Mouse (Mus musculus): Measurements from ENCODE around the gene Fam243. TPM values are rescaled to one million over a fixed set of nuclear protein-coding genes. Genes with fewer than 3 reads are reported as not detected.

The Fam243 gene
- polyA plus RNA-seq, 2 experiments = not detected

- ATAC-seq (ENCODE audit: low FRiP score, low read depth) = no peak
- no peak for TF ChIP-seq POLR2A (IDR thresholded peaks at IDR 0.05; ENCODE audit: borderline replicate concordance, extremely low read depth, insufficient read depth, insufficient read length)
- H3K4me1 ChIP-seq (ENCODE audit: control insufficient read depth, insufficient read depth, low read length) = no peaks in the 10 kb centered on the region
Observed at GRCm38 (mm10) chr16:92275526-92275925, 45.7 kb downstream of the Fam243 start.

GRCm38 (mm10) chr16:92274516-92274915, 46.7 kb downstream of the Fam243 start:
- 38% methylated on average over 5 of the region's 5 CpGs for WGBS
- ATAC-seq (ENCODE audit: low FRiP score, low read depth) (no peak), DNase-seq (ENCODE audit: low spot score) (no peak)
- Histone ChIP-seq H3K9ac (ENCODE audit: low read depth, low read length, severe bottlenecking) (no peak overlapping the region), H3K9me3 (ENCODE audit: control insufficient read depth, low read length) (no peaks in the 10 kb centered on the region), H3K4me3 (replicated peaks; ENCODE audit: low read length) (no peak overlapping the region), H3K4me2 (replicated peaks; ENCODE audit: low read depth, low read length, severe bottlenecking) (no peak overlapping the region), H3K36me3 (ENCODE audit: control insufficient read depth, insufficient read depth, low read length) (no peaks in the 10 kb centered on the region), H3K27me3 (ENCODE audit: control insufficient read depth, insufficient read depth, low read length) (no peaks in the 10 kb centered on the region), H3K27ac (replicated peaks; ENCODE audit: low read depth, low read length) (no peak overlapping the region), H3K4me1 (ENCODE audit: control insufficient read depth, insufficient read depth, low read length) (no peaks in the 10 kb centered on the region)
- no peak for TF ChIP-seq POLR2A (IDR thresholded peaks at IDR 0.05; ENCODE audit: borderline replicate concordance, extremely low read depth, insufficient read depth, insufficient read length)

More at GRCm38 (mm10) chr16:92275526-92275925, 45.7 kb downstream of the Fam243 start:
- no peaks in the 10 kb centered on the region for H3K27me3 ChIP-seq (ENCODE audit: control insufficient read depth, insufficient read depth, low read length)
- no peak overlapping the region for H3K4me2 ChIP-seq (replicated peaks; ENCODE audit: low read depth, low read length, severe bottlenecking)
- H3K36me3 ChIP-seq (ENCODE audit: control insufficient read depth, insufficient read depth, low read length) = no peaks in the 10 kb centered on the region
- no peak overlapping the region for H3K4me3 ChIP-seq (replicated peaks; ENCODE audit: low read length)
- 81% methylated on average over 4 of the region's 4 CpGs for WGBS
- DNase-seq (ENCODE audit: low spot score) = no peak
- H3K9me3 ChIP-seq (ENCODE audit: control insufficient read depth, low read length) = no peaks in the 10 kb centered on the region
- H3K27ac ChIP-seq (replicated peaks; ENCODE audit: low read depth, low read length) = no peak overlapping the region
- no peak overlapping the region for H3K9ac ChIP-seq (ENCODE audit: low read depth, low read length, severe bottlenecking)

Other genes starting within 250 kb of the Fam243 start
- 0.05 and 0.09 TPM in 2 replicates for gene Kcne2, start 29.1 kb downstream of the Fam243 start, polyA plus RNA-seq (2012; rRNA removed)
- gene Kcne2, start 29.1 kb downstream of the Fam243 start, polyA plus RNA-seq (2014; fragmentation: Nextera tagmentation; extraction: Ambion mirVana) = 0.15 TPM in 1 of 2 replicates, not detected in the other
- gene Smim11, start 20.2 kb downstream of the Fam243 start, polyA plus RNA-seq (2012; rRNA removed) = 52.3 and 61.2 TPM in 2 replicates
- 145 and 150 TPM in 2 replicates for gene Smim11, start 20.2 kb downstream of the Fam243 start, polyA plus RNA-seq (2014; fragmentation: Nextera tagmentation; extraction: Ambion mirVana)
- 0.08 and 0.09 TPM in 2 replicates for gene Kcne1, start 38.0 kb upstream of the Fam243 start, polyA plus RNA-seq (2012; rRNA removed)
- not detected in 2 replicates for gene Kcne1, start 38.0 kb upstream of the Fam243 start, polyA plus RNA-seq (2014; fragmentation: Nextera tagmentation; extraction: Ambion mirVana)
- gene Rcan1, start 149.4 kb upstream of the Fam243 start, polyA plus RNA-seq (2012; rRNA removed) = 27.0 and 28.2 TPM in 2 replicates
- 38.0 and 40.2 TPM in 2 replicates for gene Rcan1, start 149.4 kb upstream of the Fam243 start, polyA plus RNA-seq (2014; fragmentation: Nextera tagmentation; extraction: Ambion mirVana)
- gene Clic6, start 164.3 kb upstream of the Fam243 start, polyA plus RNA-seq (2012; rRNA removed) = 2.2 and 2.7 TPM in 2 replicates
- 1.5 and 2.3 TPM in 2 replicates for gene Clic6, start 164.3 kb upstream of the Fam243 start, polyA plus RNA-seq (2014; fragmentation: Nextera tagmentation; extraction: Ambion mirVana)

Measured in limb, embryonic 14.5 days (tissue).